Mouse (Mus musculus) limb, embryonic 14.5 days (tissue): ENCODE results near the gene Ptch2. TPM values are rescaled to one million over a fixed set of nuclear protein-coding genes. Genes with fewer than 3 reads are reported as not detected.

ENCODE experiments used
- ATAC-seq: fragments of 200-750 bp; cut with Nextera tagmentation; 2 replicates; pipeline ENCODE4 v1.8.0; 2017; ENCODE audit warnings: low read depth, moderate number of reproducible peaks, moderate TSS enrichment; ENCODE audit not compliant: low FRiP score
- DNase-seq: peaks from one replicate; pipeline ENCODE4 v3.0.0-alpha.2; 2015; ENCODE audit warnings: low spot score
- H3K27ac ChIP-seq: fragments of 300-500 bp; sonication (generic); replicated peaks from 2 replicates; pipeline ENCODE4 v1.5.1; 2014; ENCODE audit warnings: low read depth, mild to moderate bottlenecking, low read length, moderate library complexity, mixed read lengths
- H3K27me3 ChIP-seq: fragments of 300-500 bp; sonication (generic); 2 replicates; pipeline ENCODE4 v1.6.1; 2014; ENCODE audit warnings: low read length, mixed read lengths; ENCODE audit not compliant: control insufficient read depth, insufficient read depth
- H3K36me3 ChIP-seq: fragments of 300-500 bp; sonication (generic); 2 replicates; pipeline ENCODE4 v1.6.1; 2014; ENCODE audit warnings: mild to moderate bottlenecking, low read length, moderate library complexity, mixed read lengths; ENCODE audit not compliant: control insufficient read depth, insufficient read depth
- H3K4me1 ChIP-seq: fragments of 300-500 bp; sonication (generic); 2 replicates; pipeline ENCODE4 v1.6.1; 2014; ENCODE audit warnings: antibody characterized with exemption, low read length, mixed read lengths; ENCODE audit not compliant: control insufficient read depth, insufficient read depth
- H3K4me2 ChIP-seq: fragments of 300-500 bp; sonication (generic); replicated peaks from 2 replicates; pipeline ENCODE4 v1.6.1; 2014; ENCODE audit warnings: low read depth, mild to moderate bottlenecking, low read length, moderate library complexity; ENCODE audit not compliant: severe bottlenecking
- H3K4me3 ChIP-seq: fragments of 300-500 bp; sonication (generic); replicated peaks from 2 replicates; pipeline ENCODE4 v1.5.1; 2014; ENCODE audit warnings: low read length
- H3K9ac ChIP-seq: fragments of 300-500 bp; sonication (generic); 2 replicates; pipeline ENCODE4 v1.6.1; 2014; ENCODE audit warnings: mild to moderate bottlenecking, low read depth, low read length, moderate library complexity; ENCODE audit not compliant: severe bottlenecking
- H3K9me3 ChIP-seq: fragments of 300-500 bp; sonication (generic); 2 replicates; pipeline ENCODE4 v1.6.1; 2016; ENCODE audit warnings: low read length; ENCODE audit not compliant: control insufficient read depth
- POLR2A ChIP-seq: fragments of 200-500 bp; IDR thresholded peaks from 2 replicates; pipeline ENCODE4 v1.8.0; 2012; ENCODE audit warnings: inconsistent platforms, mild to moderate bottlenecking, moderate library complexity, borderline replicate concordance; ENCODE audit not compliant: insufficient read depth, insufficient read length; ENCODE audit errors: extremely low read depth
- WGBS: fragments of 180-500 bp; shearing (Covaris S2); extraction: QIAGEN DNeasy Blood & Tissue Kit; methylation state at CpG from one replicate; pipeline ENCODE4 v1.1.7; 2014; 5-methylcytosine and 5-hydroxymethylcytosine counted together
- polyA plus RNA-seq, 2 experiments: library from polyadenylated mRNA; depleted of rRNA in 1 of 2; stranded (reverse) in 1 of 2; unstranded in 1 of 2; fragments of >200 nt; fragmentation: Nextera tagmentation in 1 of 2; extraction: Ambion mirVana in 1 of 2; gene quantifications; 2 replicates each; pipeline versions ENCODE4 v1.2.1 to v1.2.3; 2012 to 2014

The Ptch2 gene
- polyA plus RNA-seq, 2 experiments = 11.2 to 24.0 TPM

GRCm38 (mm10) chr4:117139217-117139612 is 43.3 kb downstream of the Ptch2 start:
- H3K4me3 ChIP-seq = no peak overlapping the region
- H3K4me2 ChIP-seq = no peak overlapping the region
- DNase-seq (no peak), ATAC-seq (no peak)
- 4% methylated on average over 2 of the region's 2 CpGs for WGBS
- no peak for TF ChIP-seq POLR2A
- H3K36me3 ChIP-seq = no peaks in the 10 kb centered on the region
- H3K9me3 ChIP-seq = no peaks in the 10 kb centered on the region
- no peaks in the 10 kb centered on the region for H3K27me3 ChIP-seq
- no peak overlapping the region for H3K27ac ChIP-seq
- H3K4me1 ChIP-seq = 0 out of 2 replicates have a peak, but pooled peaks cover 1% of the 10 kb centered on the region
- no peak overlapping the region for H3K9ac ChIP-seq

GRCm38 (mm10) chr4:117140613-117141012 is 44.7 kb downstream of the Ptch2 start:
- DNase-seq (no peak), ATAC-seq (no peak)
- Histone ChIP-seq H3K27me3 (no peaks in the 10 kb centered on the region), H3K9ac (no peak overlapping the region), H3K9me3 (no peaks in the 10 kb centered on the region), H3K4me1 (no peaks in the 10 kb centered on the region), H3K4me2 (no peak overlapping the region), H3K27ac (no peak overlapping the region), H3K36me3 (no peaks in the 10 kb centered on the region), H3K4me3 (no peak overlapping the region)
- no peak for TF ChIP-seq POLR2A
- WGBS = 34% methylated on average over 4 of the region's 4 CpGs

GRCm38 (mm10) chr4:117143023-117143422 is 47.1 kb downstream of the Ptch2 start:
- 54% methylated on average over 7 of the region's 7 CpGs for WGBS
- Histone ChIP-seq H3K4me2 (no peak overlapping the region), H3K9ac (no peak overlapping the region), H3K4me3 (no peak overlapping the region), H3K36me3 (no peaks in the 10 kb centered on the region), H3K27ac (no peak overlapping the region), H3K4me1 (no peaks in the 10 kb centered on the region), H3K9me3 (no peaks in the 10 kb centered on the region), H3K27me3 (no peaks in the 10 kb centered on the region)
- ATAC-seq (no peak), DNase-seq (no peak)
- TF ChIP-seq POLR2A = no peak

GRCm38 (mm10) chr4:117145248-117145647 is 49.4 kb downstream of the Ptch2 start:
- Histone ChIP-seq H3K27ac (no peak overlapping the region), H3K4me3 (no peak overlapping the region), H3K9me3 (no peaks in the 10 kb centered on the region), H3K9ac (no peak overlapping the region), H3K4me2 (no peak overlapping the region), H3K36me3 (peaks cover 14% of the 10 kb centered on the region), H3K4me1 (no peaks in the 10 kb centered on the region), H3K27me3 (no peaks in the 10 kb centered on the region)
- WGBS = 88% methylated on average over 13 of the region's 13 CpGs
- no peak for TF ChIP-seq POLR2A
- ATAC-seq (no peak), DNase-seq (no peak)

GRCm38 (mm10) chr4:117146176-117146575 is 50.3 kb downstream of the Ptch2 start:
- DNase-seq (peak; percentile 76), ATAC-seq (no peak)
- H3K9me3 ChIP-seq = no peaks in the 10 kb centered on the region
- no peak overlapping the region for H3K4me3 ChIP-seq
- 28% methylated on average over 15 of the region's 15 CpGs for WGBS
- TF ChIP-seq POLR2A = no peak
- peaks cover 23% of the 10 kb centered on the region for H3K36me3 ChIP-seq
- H3K9ac ChIP-seq = no peak overlapping the region
- H3K27me3 ChIP-seq = no peaks in the 10 kb centered on the region
- no peaks in the 10 kb centered on the region for H3K4me1 ChIP-seq
- no peak overlapping the region for H3K27ac ChIP-seq
- H3K4me2 ChIP-seq = no peak overlapping the region
